Mouse (Mus musculus) left cerebral cortex, adult 9 months (tissue): ENCODE measurements around the gene Bace2.

Experiments
- DNase-seq, 2 experiments: peaks; one replicate each; pipeline ENCODE4 v3.0.0; 2022; ENCODE audit warnings: low spot score in 2 of 2

Bace2 gene

GRCm38 (mm10) chr16:97401741-97402140 is 45.2 kb downstream of the Bace2 start:
- no peak for DNase-seq

- no peak for DNase-seq
Observed at GRCm38 (mm10) chr16:97402213-97402785, 45.8 kb downstream of the Bace2 start.

GRCm38 (mm10) chr16:97405476-97406012 is 49.0 kb downstream of the Bace2 start:
- no peak for DNase-seq

- peak in 1 of 2 experiments; percentile 42 for DNase-seq
Observed at GRCm38 (mm10) chr16:97417896-97418542, 61.5 kb downstream of the Bace2 start.

GRCm38 (mm10) chr16:97418749-97419453 is 62.4 kb downstream of the Bace2 start:
- peak in 1 of 2 experiments; percentile 20 for DNase-seq

GRCm38 (mm10) chr16:97421671-97422070 is 65.1 kb downstream of the Bace2 start:
- DNase-seq, result no peak

- no peak for DNase-seq
Observed at GRCm38 (mm10) chr16:97423627-97424026, 67.1 kb downstream of the Bace2 start.

- DNase-seq, result no peak
Observed at GRCm38 (mm10) chr16:97428026-97428425, 71.5 kb downstream of the Bace2 start.

- DNase-seq, result peak; percentile 56 to 62
Observed at GRCm38 (mm10) chr16:97430091-97430490, 73.5 kb downstream of the Bace2 start.

GRCm38 (mm10) chr16:97431328-97431727 is 74.8 kb downstream of the Bace2 start:
- peak in 1 of 2 experiments; percentile 53 for DNase-seq

- no peak for DNase-seq
Observed at GRCm38 (mm10) chr16:97434206-97434605, 77.7 kb downstream of the Bace2 start.

GRCm38 (mm10) chr16:97437448-97438056 is 81.0 kb downstream of the Bace2 start:
- no peak for DNase-seq

GRCm38 (mm10) chr16:97438191-97438590 is 81.6 kb downstream of the Bace2 start:
- no peak for DNase-seq

GRCm38 (mm10) chr16:97441967-97442366 is 85.4 kb downstream of the Bace2 start:
- DNase-seq, result peak in 1 of 2 experiments; percentile 70

- DNase-seq, result peak in 1 of 2 experiments; percentile 34
Observed at GRCm38 (mm10) chr16:97443670-97444263, 87.2 kb downstream of the Bace2 start.

GRCm38 (mm10) chr16:97447386-97447785 is 90.8 kb downstream of the Bace2 start:
- DNase-seq, result no peak

GRCm38 (mm10) chr16:97459831-97460230 is 103.3 kb downstream of the Bace2 start:
- DNase-seq, result no peak

GRCm38 (mm10) chr16:97461271-97461670 is 104.7 kb downstream of the Bace2 start:
- no peak for DNase-seq

- DNase-seq, result no peak
Observed at GRCm38 (mm10) chr16:97462481-97463181, 106.1 kb downstream of the Bace2 start, which contains the start of gene Mx1. Gene Mx1 (minus strand): TSS chr16:97462907.

- DNase-seq, result peak in 1 of 2 experiments; percentile 13
Observed at GRCm38 (mm10) chr16:97466182-97466957, 109.8 kb downstream of the Bace2 start.
